Mouse (Mus musculus) heart, embryonic 11.5 days (tissue): Measurements from ENCODE around the gene Ptma. TPM values are rescaled to one million over a fixed set of nuclear protein-coding genes. Genes with fewer than 3 reads are reported as not detected.

Experiments
- ATAC-seq: fragments of 200-750 bp; cut with Nextera tagmentation; replicated peaks from 2 replicates; pipeline ENCODE4 v1.8.0; 2017; ENCODE audit warnings: moderate library complexity; ENCODE audit not compliant: insufficient number of reproducible peaks, low FRiP score, low TSS enrichment
- H3K27ac ChIP-seq: fragments of 300-500 bp; sonication (generic); 2 replicates; pipeline ENCODE4 v1.5.1; 2014; ENCODE audit warnings: mild to moderate bottlenecking, low read depth, low read length
- H3K27me3 ChIP-seq: fragments of 300-500 bp; sonication (generic); 2 replicates; pipeline ENCODE4 v1.6.1; 2014; ENCODE audit warnings: mild to moderate bottlenecking, low read length, mixed read lengths; ENCODE audit not compliant: control insufficient read depth, insufficient read depth
- H3K36me3 ChIP-seq: fragments of 300-500 bp; sonication (generic); 2 replicates; pipeline ENCODE4 v1.6.1; 2014; ENCODE audit warnings: mild to moderate bottlenecking, low read length, moderate library complexity, mixed read lengths; ENCODE audit not compliant: control insufficient read depth, insufficient read depth
- H3K4me1 ChIP-seq: fragments of 300-500 bp; sonication (generic); 2 replicates; pipeline ENCODE4 v1.6.1; 2014; ENCODE audit warnings: low read length; ENCODE audit not compliant: control insufficient read depth, insufficient read depth
- H3K4me2 ChIP-seq: fragments of 300-500 bp; sonication (generic); 2 replicates; pipeline ENCODE4 v1.6.1; 2014; ENCODE audit warnings: mild to moderate bottlenecking, moderate library complexity
- H3K4me3 ChIP-seq: fragments of 300-500 bp; sonication (generic); 2 replicates; pipeline ENCODE4 v1.5.1; 2014; ENCODE audit warnings: low read depth, low read length
- H3K9ac ChIP-seq: fragments of 300-500 bp; sonication (generic); 2 replicates; pipeline ENCODE4 v1.6.1; 2014; ENCODE audit warnings: mild to moderate bottlenecking, low read depth, low read length, moderate library complexity
- H3K9me3 ChIP-seq: fragments of 300-500 bp; sonication (generic); replicated peaks from 2 replicates; pipeline ENCODE4 v1.6.1; 2016; ENCODE audit warnings: low read length; ENCODE audit not compliant: control insufficient read depth
- WGBS: fragments of 180-500 bp; shearing (Covaris S2); extraction: QIAGEN DNeasy Blood & Tissue Kit; methylation state at CpG from one replicate; pipeline ENCODE4 v1.1.7; 2014; ENCODE audit not compliant: insufficient replicate concordance; 5-methylcytosine and 5-hydroxymethylcytosine counted together
- polyA plus RNA-seq: library from polyadenylated mRNA; unstranded; fragments of >200 nt; fragmentation: Nextera tagmentation; extraction: Ambion mirVana; gene quantifications from 2 replicates; pipeline ENCODE4 v1.2.1, GENCODE M21; 2014

Gene Ptma
- polyA plus RNA-seq, 1 experiment from 2014 or later: 1,343 TPM

- peak overlapping the region; percentile 68 for H3K27ac ChIP-seq
- 67% methylated on average over 7 of the region's 7 CpGs for WGBS
- no peak overlapping the region for H3K4me2 ChIP-seq
- peaks cover 18% of the 10 kb centered on the region for H3K4me1 ChIP-seq
- peak overlapping the region; percentile 59 for H3K9ac ChIP-seq
- no peaks in the 10 kb centered on the region for H3K36me3 ChIP-seq
- no peaks in the 10 kb centered on the region for H3K27me3 ChIP-seq
- H3K9me3 ChIP-seq: no peaks in the 10 kb centered on the region
- ATAC-seq: no peak
- H3K4me3 ChIP-seq: no peak overlapping the region
These were observed 34.9 kb upstream of the Ptma start for GRCm38 (mm10) chr1:86491533-86492094.

- ATAC-seq: no peak
- no peak overlapping the region for H3K4me2 ChIP-seq
- H3K9me3 ChIP-seq: no peaks in the 10 kb centered on the region
- peak overlapping the region; percentile 68 for H3K27ac ChIP-seq
- WGBS: 68% methylated on average over 9 of the region's 9 CpGs
- no peak overlapping the region for H3K4me3 ChIP-seq
- H3K27me3 ChIP-seq: no peaks in the 10 kb centered on the region
- H3K4me1 ChIP-seq: peaks cover 19% of the 10 kb centered on the region
- H3K9ac ChIP-seq: peak overlapping the region; percentile 59
- H3K36me3 ChIP-seq: no peaks in the 10 kb centered on the region
These were observed 34.1 kb upstream of the Ptma start for GRCm38 (mm10) chr1:86492095-86493070.

GRCm38 (mm10) chr1:86493783-86494182, 32.7 kb upstream of the Ptma start:
- Histone ChIP-seq H3K27ac (no peak overlapping the region), H3K36me3 (no peaks in the 10 kb centered on the region), H3K9ac (no peak overlapping the region), H3K4me3 (no peak overlapping the region), H3K4me1 (peaks cover 26% of the 10 kb centered on the region), H3K27me3 (no peaks in the 10 kb centered on the region), H3K9me3 (no peaks in the 10 kb centered on the region), H3K4me2 (no peak overlapping the region)
- WGBS: 80% methylated on average over 3 of the region's 3 CpGs
- no peak for ATAC-seq

GRCm38 (mm10) chr1:86496340-86496739, 30.2 kb upstream of the Ptma start:
- Histone ChIP-seq H3K4me2 (no peak overlapping the region), H3K36me3 (no peaks in the 10 kb centered on the region), H3K27me3 (no peaks in the 10 kb centered on the region), H3K27ac (no peak overlapping the region), H3K9me3 (no peaks in the 10 kb centered on the region), H3K9ac (no peak overlapping the region), H3K4me3 (no peak overlapping the region), H3K4me1 (peaks cover 40% of the 10 kb centered on the region)
- ATAC-seq: no peak
- whole genome bisulfite sequencing: 88% methylated on average over 4 of the region's 4 CpGs

- H3K27ac ChIP-seq: no peak overlapping the region
- H3K9ac ChIP-seq: no peak overlapping the region
These were observed 29.2 kb upstream of the Ptma start for GRCm38 (mm10) chr1:86497361-86497760.

DNA sequence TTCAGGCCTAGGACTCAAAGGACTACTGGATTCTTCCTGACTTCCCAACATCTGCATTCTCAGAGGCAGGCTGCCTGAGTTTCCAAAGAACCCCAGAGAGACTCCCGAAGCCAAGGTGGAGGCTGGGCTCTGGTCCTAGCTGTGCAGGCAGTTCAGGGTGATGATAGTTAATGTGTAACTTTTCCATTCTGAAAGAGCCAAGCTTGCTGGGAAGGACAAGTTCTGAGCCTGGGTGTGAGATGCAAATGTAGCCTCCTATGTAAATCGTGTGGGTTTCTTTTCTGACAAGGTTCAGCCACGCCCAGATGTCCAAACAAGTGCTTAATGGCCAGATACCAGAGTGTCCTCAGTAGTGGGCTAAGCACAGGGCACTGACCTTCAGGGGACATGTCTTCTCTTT, 28.5 kb upstream of the Ptma start:
- peaks cover 34% of the 10 kb centered on the region for H3K4me1 ChIP-seq
- H3K27ac ChIP-seq: no peak overlapping the region
- no peak for ATAC-seq
- no peaks in the 10 kb centered on the region for H3K36me3 ChIP-seq
- H3K27me3 ChIP-seq: no peaks in the 10 kb centered on the region
- H3K4me2 ChIP-seq: no peak overlapping the region
- WGBS: 39% methylated on average over 3 of the region's 3 CpGs
- 0 out of 2 replicates have a peak overlapping the region, but pooled peaks have one; percentile 13 for H3K9ac ChIP-seq
- H3K4me3 ChIP-seq: no peak overlapping the region
- no peaks in the 10 kb centered on the region for H3K9me3 ChIP-seq

More at GRCm38 (mm10) chr1:86497361-86497760, 29.2 kb upstream of the Ptma start:
- 83% methylated on average over 5 of the region's 5 CpGs for WGBS
- Histone ChIP-seq H3K36me3 (no peaks in the 10 kb centered on the region), H3K9me3 (no peaks in the 10 kb centered on the region), H3K27me3 (no peaks in the 10 kb centered on the region), H3K4me1 (peaks cover 35% of the 10 kb centered on the region), H3K4me3 (no peak overlapping the region), H3K4me2 (no peak overlapping the region)
- no peak for ATAC-seq

DNA sequence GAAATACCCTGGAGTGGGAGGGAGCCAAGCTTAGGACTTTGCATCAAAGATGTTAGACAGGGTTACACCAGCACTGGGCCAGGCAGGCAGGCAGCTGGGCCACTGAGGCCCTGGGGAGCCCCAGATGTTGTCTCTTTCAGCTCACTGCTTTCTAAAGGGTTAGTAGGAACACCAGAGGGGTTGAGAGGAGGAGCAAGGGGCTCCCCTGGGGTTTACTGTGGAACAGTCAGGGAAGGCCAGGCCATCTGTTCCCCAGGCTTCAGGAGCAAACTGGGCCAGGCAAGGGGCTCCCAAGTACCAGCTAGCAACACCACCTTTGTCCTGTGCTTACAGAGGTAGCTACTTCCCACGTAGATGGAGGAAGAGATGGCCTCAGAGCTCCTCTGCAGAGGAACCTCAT, 27.9 kb upstream of the Ptma start:
- ATAC-seq: no peak
- no peak overlapping the region for H3K4me2 ChIP-seq
- 0 out of 2 replicates have a peak overlapping the region, but pooled peaks have one; percentile 43 for H3K9ac ChIP-seq
- WGBS: 74% methylated on average over 1 of the region's 1 CpGs
- H3K4me1 ChIP-seq: peaks cover 40% of the 10 kb centered on the region
- H3K27ac ChIP-seq: no peak overlapping the region
- H3K4me3 ChIP-seq: no peak overlapping the region
- no peaks in the 10 kb centered on the region for H3K36me3 ChIP-seq
- no peaks in the 10 kb centered on the region for H3K27me3 ChIP-seq
- no peaks in the 10 kb centered on the region for H3K9me3 ChIP-seq

GRCm38 (mm10) chr1:86499903-86500302, 26.6 kb upstream of the Ptma start:
- Histone ChIP-seq H3K27me3 (no peaks in the 10 kb centered on the region), H3K9ac (0 out of 2 replicates have a peak overlapping the region, but pooled peaks have one; percentile 22)

More at GRCm38 (mm10) chr1:86499903-86500302, 26.6 kb upstream of the Ptma start:
- Histone ChIP-seq H3K9me3 (no peaks in the 10 kb centered on the region), H3K36me3 (no peaks in the 10 kb centered on the region), H3K27ac (no peak overlapping the region), H3K4me3 (no peak overlapping the region), H3K4me1 (peaks cover 45% of the 10 kb centered on the region), H3K4me2 (no peak overlapping the region)
- ATAC-seq: no peak
- 43% methylated on average over 3 of the region's 3 CpGs for WGBS
